Mouse (Mus musculus): ENCODE results near the gene Marc2.
A peak's percentile ranks its signal among the peaks of the same experiment; 100 is the strongest.

Gene Marc2

DNA sequence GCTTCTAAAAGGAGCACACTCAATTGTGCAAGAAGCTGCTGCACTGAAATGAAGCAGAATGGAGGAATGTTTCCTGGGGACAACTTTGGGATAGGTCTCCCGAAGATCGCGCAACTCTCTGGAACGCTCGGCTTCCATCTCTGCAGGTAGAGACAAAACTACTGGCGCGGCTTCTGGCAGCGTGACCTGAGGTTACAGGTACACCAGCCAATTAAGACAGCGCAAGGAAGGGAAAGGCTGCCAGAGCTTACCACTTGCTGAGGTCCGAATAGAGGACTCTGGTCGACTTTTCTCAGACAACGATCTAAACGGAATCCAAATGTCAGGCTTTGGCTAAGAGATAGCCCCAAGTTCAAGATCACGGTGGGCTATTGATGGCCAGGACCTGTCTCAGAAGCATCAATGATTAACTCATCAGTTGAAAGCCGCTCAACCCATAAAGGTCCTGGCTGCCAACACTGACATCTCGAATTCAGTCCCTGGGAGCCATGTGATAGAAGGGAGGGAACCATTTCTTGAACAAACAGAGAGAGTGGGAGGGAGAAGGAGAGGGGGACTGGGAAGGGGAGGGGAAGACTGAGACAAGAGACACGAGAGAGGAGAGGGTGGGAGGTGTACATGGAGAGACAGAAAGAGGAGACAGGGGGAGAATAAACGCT, at the start of gene Marc2:
TSS of gene Marc2 (minus strand) at position 360 of the 659 bp plus-strand sequence.
- DNase-seq (ENCODE audit: low read depth): no peak

GRCm38 (mm10) chr1:184891998-184892397, 45.7 kb upstream of the Marc2 start:
- no peak for DNase-seq (ENCODE audit: low read depth)

DNA sequence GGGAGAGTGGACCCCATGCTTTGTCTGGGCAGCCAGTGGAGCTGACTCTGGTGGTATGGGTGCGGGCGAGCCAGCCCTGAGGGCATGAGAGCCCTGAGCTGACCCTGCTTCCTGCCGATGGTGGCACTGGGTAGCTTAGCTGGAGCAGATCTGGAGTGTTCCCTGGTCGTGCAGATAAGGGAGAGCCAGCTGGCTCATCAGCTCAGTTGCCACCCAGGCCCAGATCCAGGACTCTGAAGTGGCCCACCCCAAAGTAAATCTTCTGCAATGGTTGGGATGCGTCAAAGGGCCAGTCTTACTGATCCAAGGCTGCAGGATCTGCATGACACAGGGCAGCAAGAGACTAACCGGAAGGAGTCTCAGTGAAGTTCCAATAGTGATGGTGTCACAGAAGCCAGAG, 43.2 kb upstream of the Marc2 start:
- DNase-seq (ENCODE audit: low read depth): no peak

DNA sequence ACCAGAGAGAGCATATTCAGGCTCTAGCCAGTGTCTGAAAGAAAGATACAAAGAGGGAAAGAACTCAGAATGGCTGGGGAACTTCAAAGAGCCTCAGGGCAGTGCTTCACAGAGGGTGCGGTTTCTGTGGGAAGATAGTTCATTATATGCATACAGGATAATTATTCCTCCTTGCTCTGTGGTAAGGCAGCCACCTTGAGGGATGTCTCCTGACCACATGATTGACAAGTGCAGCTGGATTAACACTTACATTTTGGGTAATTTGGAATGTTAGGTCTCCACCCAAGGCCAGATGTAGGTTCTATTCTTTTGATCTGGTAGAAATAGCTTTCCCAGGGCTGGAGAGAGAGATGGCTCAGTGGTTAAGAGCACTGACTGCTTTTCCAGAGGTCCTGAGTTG, 39.9 kb upstream of the Marc2 start:
- DNase-seq (ENCODE audit: low read depth): no peak

GRCm38 (mm10) chr1:184882281-184883268, 36.3 kb upstream of the Marc2 start, which contains the start of gene C130074G19Rik:
TSS of gene C130074G19Rik (minus strand) at chr1:184883218.
- peak; percentile 26 for DNase-seq (ENCODE audit: low read depth)

GRCm38 (mm10) chr1:184881861-184882260, 35.6 kb upstream of the Marc2 start:
- DNase-seq (ENCODE audit: low read depth): no peak

GRCm38 (mm10) chr1:184881211-184881610, 35.0 kb upstream of the Marc2 start:
- no peak for DNase-seq (ENCODE audit: low read depth)

- DNase-seq (ENCODE audit: low read depth): no peak
Observed at GRCm38 (mm10) chr1:184878860-184879259, 32.6 kb upstream of the Marc2 start.

- DNase-seq (ENCODE audit: low read depth): no peak
Observed at GRCm38 (mm10) chr1:184877306-184877705, 31.1 kb upstream of the Marc2 start.

DNA sequence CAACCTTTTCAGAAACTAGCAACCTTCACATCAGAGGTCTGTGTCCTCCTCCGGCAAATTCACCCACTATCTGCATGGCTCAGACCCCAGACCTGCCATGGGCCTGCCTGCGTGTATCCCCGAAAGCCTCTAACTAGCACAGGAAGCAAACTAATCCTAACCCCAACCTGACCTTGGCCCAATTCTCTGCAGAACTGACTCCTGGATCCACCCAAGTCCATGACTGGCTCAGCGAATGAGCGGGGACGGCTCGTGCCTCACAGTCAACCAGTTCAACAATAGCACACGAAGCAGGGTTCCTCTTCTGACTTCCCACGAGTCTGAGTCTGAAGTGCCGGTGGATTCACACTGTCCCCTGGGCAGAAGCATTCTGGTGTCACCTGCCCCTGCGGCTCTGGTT, 27.7 kb upstream of the Marc2 start:
- no peak for DNase-seq (ENCODE audit: low read depth)

DNA sequence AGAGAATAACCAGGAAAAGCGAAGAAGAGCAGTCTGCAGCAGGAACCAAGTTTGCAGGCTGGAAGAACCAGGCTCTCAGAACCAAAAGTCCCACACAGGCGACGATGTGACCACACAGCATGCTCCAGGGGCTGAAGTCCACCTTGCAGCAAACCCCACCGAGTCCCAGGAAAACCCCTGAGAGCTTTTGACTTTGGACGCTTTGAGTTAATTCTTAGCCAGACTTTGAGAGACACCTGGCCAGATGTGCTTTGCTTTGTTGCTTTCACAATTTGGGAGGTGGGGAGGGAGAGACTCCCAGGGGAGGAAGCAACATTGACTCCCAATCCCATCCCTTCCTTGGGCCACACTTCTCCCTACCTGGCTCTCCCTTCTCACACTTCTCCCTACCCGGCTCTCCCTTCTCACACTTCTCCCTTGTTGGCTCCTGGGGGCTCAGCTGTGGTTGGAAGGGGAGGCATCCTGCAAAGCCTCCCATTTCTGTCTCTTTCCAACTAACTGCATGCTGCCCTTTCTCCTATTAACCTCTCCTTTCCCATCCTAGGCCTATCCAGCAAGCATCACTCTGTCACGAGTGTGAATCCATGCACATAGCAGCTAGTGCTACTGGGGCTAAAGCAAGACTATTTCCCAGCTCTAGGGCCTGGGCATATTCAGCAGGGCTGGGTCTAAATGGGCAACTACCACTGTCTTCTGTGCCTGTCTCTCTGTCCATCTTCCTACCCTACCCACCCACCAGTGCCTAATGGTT, 26.0 kb upstream of the Marc2 start:
- DNase-seq (ENCODE audit: low read depth): no peak

DNA sequence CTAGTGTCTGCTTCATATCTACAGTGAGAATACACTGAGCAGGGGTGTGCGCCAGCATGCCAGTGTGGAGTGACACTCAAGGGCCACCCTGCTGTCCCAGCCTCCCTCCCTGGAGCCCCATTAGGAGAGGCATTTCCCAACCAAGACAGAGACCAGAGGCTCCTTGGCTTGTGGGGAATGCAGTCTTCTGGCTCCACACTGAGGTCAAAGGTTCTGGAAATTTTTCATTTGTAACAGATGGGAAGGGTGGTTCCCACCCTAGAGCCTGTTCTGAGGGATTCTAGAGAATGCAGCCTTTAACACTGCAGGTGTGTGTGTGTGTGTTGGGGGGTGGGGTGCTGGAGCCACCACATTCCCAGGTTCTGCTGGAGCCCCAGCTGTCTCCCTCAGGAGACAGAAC, 25.3 kb upstream of the Marc2 start:
- no peak for DNase-seq (ENCODE audit: low read depth)

DNA sequence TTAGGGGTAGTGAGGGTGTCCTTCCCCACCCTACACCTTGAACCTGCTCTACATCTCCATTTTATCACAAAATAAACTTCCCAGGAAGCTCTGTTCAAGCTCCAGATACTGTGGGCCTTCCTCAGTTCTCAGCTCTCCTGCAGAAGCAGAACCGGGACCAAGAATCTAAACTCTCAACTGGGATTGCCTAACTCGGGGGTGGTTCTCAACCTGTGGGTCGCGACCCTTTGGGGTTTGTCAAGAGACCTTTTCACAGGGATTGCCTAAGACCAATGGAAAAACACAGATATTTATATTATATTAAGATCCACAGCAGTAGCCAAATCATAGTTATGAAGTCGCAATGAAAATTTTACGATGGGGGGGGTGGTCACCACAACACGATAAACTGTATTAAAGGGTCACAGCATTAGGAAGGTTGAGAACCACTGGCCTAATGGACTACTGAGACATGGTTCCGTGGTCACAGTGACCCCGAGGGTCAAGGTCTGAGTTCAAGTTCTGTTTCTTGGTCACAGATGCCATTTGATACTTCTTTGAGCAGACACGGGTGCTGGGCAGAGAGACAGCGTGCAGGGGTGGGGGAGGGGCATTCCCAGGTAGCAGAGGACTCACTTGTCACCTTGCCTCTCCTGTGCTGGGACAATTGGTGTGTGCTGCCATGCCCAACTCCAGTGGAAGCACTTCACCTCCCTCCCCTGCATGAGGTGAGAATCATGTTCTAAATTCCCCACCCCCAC, 24.6 kb upstream of the Marc2 start:
- no peak for DNase-seq (ENCODE audit: low read depth)

GRCm38 (mm10) chr1:184869939-184870565, 23.8 kb upstream of the Marc2 start:
- DNase-seq (ENCODE audit: low read depth): no peak

DNA sequence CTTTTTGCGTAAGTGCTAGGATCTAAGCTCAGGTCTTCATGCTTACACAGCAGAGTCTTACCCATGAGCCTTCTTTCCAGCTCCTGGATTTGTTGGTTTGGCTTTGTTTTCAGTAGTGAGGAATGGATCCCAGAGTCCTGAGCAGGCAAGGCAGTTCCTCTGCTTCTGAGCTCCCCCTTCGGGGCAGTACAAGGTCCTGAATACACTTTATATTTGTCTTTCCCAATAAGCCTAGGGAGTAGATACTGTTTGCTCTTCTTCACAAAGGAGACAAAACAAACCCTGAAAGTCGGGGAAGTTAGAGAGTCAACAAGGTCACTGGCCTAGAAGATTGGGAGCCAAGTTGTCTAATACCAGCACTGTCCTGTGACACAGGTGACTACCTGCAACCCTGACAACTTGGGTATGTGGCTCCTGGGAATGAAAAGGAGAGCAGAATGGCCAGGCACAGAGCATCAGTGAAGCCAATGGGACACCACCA, 21.4 kb upstream of the Marc2 start:
- DNase-seq (ENCODE audit: low read depth): no peak

DNA sequence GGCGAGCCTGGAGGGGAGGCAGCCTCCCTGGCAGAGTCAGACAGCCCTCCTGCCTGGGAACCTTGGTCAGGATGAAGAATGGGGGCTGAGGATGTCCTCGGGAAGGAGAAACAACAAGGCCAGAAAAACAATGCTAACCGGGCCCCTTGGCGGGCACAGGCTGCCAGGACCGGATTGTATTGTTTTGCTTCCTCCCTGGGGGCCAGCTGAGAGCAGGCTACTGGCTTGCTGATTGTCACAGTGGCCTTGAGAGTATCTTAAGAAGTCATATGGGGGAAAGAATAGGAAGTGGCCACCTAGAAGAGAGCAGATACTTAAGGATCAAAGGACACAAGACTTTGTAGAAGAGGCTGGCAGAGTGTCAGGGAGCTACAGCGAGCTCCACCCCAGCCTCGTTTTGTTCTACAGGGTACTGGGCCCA, 18.1 kb upstream of the Marc2 start:
- no peak for DNase-seq (ENCODE audit: low read depth)

GRCm38 (mm10) chr1:184862636-184863035, 16.4 kb upstream of the Marc2 start:
- DNase-seq (ENCODE audit: low read depth): no peak

DNA sequence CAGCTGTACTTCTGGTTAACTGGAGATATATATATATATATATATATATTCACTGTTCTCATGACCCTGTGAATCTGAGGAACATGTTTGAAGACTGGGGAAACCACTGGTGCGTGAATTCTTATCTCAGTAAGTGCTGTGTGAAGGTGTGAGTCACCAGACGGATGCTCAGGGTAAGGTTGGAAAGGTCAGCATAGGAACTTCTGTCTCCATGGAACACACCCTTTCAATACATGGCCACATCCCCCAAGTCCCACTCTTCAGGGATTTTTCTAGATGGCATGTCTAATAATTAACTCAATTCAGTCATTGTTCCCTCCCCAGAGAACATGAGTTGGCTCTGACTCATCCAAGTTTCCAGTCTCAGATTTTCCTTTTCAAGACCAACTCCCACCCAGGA, 15.3 kb upstream of the Marc2 start:
- no peak for DNase-seq (ENCODE audit: low read depth)

DNA sequence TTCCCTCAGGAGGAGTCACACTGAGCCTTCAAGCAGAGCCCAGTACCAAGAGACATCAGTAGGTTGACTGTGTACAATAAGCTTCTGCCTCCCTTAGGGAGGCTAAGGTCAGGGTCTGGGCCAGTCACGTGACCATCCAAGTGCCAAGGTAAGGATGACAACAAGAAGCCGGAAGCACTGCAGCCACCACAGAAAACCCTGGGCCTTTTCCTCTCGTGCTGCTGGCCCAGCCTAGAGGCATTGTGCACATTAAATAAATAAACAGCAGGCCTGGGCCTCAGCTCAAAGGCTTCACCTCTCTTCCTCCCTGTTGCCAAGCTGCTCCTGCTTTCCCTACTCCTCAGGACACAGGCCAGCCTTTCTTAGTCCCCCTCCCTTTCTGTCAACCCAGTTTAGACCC, 14.0 kb upstream of the Marc2 start:
- no peak for DNase-seq (ENCODE audit: low read depth)

DNA sequence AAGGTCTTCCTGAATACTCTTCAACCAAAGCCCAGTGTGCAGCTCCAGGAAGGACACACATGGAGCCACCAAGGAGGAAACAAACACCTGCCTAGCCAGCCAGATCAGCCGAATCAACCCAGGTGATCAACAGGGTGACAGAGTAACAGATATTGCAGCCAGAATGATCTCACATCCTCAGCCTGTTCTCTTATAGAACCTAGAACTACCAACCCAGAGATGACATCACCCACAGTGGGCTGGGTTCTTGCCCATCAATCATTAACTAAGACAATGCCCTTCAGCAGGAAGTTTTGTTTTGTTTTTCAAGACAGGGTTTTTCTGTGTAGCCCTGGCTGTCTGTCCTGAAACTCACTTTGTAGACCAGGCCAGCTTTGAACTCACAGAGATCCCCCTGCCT, 12.0 kb upstream of the Marc2 start:
- DNase-seq (ENCODE audit: low read depth): no peak

DNA sequence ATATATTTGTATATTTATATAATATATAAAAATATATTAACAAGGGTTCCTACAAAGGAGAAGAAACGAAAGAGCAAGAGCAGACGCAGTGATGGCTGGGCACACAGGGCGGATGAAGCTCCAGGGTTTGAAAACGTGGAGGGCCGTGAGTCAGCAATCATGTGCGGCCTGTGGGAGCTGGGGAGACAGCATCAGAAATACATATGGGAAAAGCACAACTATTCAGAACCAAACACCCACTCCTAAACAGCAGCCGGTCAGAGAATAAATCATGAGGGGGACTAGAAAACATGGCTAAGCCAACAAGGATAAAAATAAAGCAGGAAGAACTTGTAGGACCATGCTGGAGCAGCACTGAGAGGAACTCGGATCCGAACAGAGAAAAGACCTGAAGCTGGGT, 11.0 kb upstream of the Marc2 start:
- no peak for DNase-seq (ENCODE audit: low read depth)
